Mouse (Mus musculus) induced T-regulatory cell, adult 2 months (primary cell): ENCODE results near the gene Abcb5.
"Not testable (repeated sequence)": the region's sequence is repeated elsewhere in the genome, so short reads cannot be mapped to it uniquely, and the experiment has no call there.

Experiments used
- DNase-seq: peaks from one replicate; pipeline ENCODE4 v3.0.0-alpha.2; 2012; ENCODE audit warnings: low read depth

Abcb5 gene

DNA sequence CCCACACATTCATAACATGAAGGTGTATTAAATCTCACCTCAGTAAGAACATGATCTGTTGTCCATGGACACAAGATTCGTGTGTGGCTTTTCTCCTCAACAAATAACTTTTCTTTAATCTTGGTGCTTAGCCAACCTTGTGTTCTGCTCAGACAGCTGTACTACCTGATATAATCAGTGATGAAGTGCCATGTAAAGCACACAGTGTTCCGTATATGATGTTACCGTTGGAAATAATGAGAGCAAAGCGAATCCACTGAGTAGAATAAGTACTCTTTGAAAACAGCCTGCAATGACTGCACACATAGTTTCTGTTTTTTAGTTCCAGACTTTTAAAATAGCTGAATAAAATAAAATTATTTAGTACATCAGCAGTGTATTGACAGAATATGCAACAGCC lies at the start of gene Abcb5:
Gene Abcb5, minus strand, starts transcription at position 101 of the 400 bp plus-strand sequence.
- DNase-seq = no peak

GRCm38 (mm10) chr12:118999230-118999629 lies 33.0 kb upstream of the Abcb5 start:
- DNase-seq = no peak

GRCm38 (mm10) chr12:118994328-118995166 lies 28.3 kb upstream of the Abcb5 start:
- peak; percentile 17 for DNase-seq

GRCm38 (mm10) chr12:118984852-118985251 lies 18.6 kb upstream of the Abcb5 start:
- DNase-seq = no peak

DNA sequence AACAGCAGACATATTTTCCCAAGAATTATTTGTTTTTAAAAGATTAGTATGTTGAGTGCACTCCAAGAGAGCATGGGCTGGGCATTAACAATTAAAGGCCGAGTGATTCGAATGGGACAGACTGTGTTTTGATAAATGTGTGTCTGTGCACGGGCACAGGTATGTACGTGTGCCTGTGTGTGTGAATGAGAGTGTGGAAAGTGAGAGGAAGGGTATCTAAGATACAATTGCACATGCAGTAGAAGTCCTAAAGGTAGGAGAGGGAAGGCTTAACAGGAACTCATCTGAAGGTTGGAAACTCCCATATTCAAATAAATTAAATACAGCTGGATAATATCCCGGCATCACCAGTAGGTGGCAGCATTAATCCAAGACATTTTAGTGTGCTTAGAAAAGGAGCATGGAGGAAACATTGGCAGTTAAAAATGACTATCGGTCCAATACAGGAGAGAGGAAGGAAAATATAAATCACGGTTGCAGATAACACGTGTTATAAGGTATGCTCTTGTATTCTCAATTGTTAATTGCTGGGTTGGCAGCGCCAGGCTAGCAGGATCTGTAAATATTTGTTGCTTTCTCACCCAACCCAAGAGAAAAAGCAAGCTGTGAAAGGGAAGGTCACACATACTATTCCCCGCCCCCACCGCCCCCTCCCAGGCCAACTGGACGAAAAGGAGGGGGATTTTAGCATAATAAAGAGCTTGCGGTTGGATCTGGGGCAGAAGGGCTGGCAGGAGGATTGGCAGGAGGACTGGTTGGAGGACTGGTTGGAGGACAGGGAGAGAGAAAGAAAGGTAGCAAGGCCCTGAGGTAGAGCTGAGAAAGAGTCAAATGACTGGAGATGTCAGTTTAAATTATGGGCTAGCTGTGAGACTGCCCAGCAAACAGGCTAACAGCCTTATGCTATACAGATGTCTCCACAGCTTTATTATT lies 35.6 kb downstream of the Abcb5 start:
- peak; percentile 74 for DNase-seq

GRCm38 (mm10) chr12:118926813-118927281 lies 39.4 kb downstream of the Abcb5 start:
- peak; percentile 41 for DNase-seq

- not testable (repeated sequence) for DNase-seq
These were observed 42.3 kb downstream of the Abcb5 start for GRCm38 (mm10) chr12:118923874-118924273.

- DNase-seq = no peak
These were observed 48.5 kb downstream of the Abcb5 start for GRCm38 (mm10) chr12:118917771-118918170.

DNA sequence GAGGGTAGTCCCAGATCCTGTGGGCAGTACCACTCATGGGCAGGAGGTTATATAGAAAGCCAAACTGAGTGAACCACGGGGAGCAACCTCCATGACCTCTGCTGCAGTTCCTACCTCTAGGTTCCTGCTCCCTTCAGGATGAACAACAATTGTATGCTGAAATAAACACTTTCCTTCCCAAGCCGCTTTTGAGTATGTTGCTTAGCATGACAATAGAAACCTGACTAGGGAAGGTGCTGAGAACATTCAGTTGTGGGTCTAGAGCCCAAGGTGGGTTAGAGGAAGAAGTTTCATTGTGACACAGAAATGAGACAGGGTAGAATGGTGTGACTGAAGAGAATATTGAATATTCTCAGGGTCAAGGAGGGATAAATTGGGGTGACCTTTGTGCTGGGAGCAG lies 55.9 kb downstream of the Abcb5 start:
- DNase-seq = no peak

DNA sequence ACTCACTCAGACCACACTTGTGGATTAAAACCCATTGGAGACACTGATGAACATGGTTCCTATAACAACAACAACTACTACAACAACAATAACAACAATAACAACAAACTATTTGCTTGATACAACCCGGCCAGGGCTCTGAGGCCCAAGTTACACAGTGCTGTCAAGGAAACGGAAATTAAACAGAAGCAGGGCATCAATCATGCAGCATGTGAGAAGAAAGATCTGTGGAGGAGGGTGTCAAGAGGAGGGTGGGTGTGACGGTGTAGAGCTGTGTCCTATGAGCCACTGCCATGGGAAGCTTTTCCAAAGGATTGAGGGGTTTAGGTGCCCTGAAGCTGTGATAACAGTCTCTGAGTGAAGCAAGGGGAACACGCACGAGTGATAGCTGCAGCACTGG lies 64.0 kb downstream of the Abcb5 start:
- DNase-seq = no peak

GRCm38 (mm10) chr12:118887964-118888363 lies 78.3 kb downstream of the Abcb5 start:
- DNase-seq = no peak

DNA sequence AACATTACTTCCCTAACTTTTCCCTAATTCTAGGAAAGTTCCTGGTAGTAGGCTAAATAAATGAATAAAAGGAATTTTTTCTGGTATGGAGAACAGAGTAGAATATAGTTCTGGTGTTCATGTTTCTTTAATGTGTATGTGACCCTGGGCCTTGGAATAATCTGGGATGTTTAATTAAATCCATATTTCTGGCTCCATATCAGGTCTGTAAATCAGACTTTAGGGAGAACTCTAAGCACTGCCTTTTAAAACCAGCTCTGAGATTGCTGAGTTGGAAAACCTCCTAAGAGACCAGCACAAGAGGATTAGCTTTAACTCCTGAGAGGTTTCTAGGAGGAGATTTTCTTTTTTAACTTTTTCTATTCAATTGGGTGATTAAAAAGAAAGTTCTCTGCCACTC lies 83.4 kb downstream of the Abcb5 start:
- no peak for DNase-seq

- DNase-seq = no peak
These were observed 93.5 kb downstream of the Abcb5 start for GRCm38 (mm10) chr12:118872673-118873072.

GRCm38 (mm10) chr12:118856151-118856550 lies 110.1 kb downstream of the Abcb5 start:
- DNase-seq = no peak

- DNase-seq = peak; percentile 38
These were observed 111.3 kb downstream of the Abcb5 start for GRCm38 (mm10) chr12:118854831-118855453.

- DNase-seq = no peak
These were observed 111.8 kb downstream of the Abcb5 start for GRCm38 (mm10) chr12:118854401-118854800.

DNA sequence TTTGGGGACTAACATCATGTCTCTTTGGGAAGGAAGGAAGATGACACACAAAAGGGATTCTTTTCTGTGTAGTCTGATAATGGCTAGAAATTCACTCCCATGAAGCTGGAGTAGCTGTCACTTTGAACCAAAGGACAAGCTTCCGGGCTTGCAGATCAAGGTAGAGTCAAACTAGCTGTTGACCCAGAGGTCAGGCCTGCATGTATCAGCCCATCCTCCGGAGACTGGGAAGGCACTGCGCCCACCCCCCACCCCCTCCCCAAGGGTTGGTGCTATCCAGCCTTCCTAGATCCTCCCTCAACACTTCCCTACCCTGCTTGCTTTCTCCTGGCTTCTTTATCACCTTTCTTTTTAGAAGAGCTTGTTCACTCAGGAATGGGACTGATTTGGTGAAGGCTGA lies 112.9 kb downstream of the Abcb5 start:
- DNase-seq = no peak

DNA sequence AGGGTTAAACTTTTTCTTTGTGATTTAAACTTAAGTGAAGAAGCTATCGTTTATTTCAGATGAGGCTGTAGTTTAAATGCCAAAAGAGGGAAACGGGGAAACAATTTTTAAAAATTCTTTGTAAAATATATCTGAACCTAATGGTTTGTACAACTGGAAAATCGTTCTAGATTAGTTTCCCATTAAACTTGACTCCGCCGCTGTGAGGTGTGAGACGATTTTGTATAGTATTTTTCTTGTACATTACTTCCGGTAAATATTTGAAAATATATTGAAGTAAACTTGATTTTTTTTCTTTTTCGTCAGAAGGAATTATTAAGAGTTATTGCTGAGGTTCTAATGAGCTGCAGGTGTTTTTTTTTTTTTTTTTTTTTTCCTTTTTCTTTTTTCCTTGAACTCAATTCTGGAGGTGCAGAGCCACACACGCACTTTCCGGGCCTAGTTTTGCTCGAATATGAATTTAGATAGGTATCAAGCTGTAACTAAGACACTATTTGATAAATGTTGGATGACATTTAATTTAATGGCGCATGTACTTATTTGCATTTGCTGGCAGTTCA lies 115.3 kb downstream of the Abcb5 start:
- DNase-seq = no peak

DNA sequence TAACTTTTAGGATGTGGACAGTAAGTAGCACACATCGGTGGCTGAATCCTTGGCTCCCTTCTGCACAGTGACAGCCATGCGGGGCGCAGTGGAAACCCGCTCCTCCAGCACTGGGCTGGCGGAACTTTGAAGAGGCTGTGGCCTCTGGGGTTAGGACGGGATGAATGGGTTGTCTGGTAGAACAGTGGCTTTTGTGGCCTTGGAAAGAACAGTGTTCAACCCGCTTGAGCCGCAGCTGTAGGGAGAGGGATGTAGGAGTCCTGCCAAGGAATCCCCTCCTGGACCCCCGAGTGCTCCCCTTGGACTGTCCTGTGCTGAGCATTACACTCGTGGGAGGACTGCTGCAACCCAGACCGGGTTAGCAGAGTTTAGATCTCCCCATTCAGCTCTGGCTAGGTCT lies 116.2 kb downstream of the Abcb5 start:
- no peak for DNase-seq

GRCm38 (mm10) chr12:118849203-118849861 lies 116.9 kb downstream of the Abcb5 start:
- no peak for DNase-seq

GRCm38 (mm10) chr12:118848496-118849202 lies 117.6 kb downstream of the Abcb5 start:
- no peak for DNase-seq
